Mouse (Mus musculus) embryo, embryonic 11.5 days (tissue): Measurements from ENCODE around the gene Hist1h2bp.
A peak's percentile ranks its signal among the peaks of the same experiment; 100 is the strongest.
"Not testable (repeated sequence)": the region's sequence is repeated elsewhere in the genome, so short reads cannot be mapped to it uniquely, and the experiment has no call there.

Experiments
- DNase-seq: peaks from one replicate; pipeline ENCODE4 v3.0.0-alpha.2; 2012; ENCODE audit warnings: low read depth, low spot score

Gene Hist1h2bp

DNA sequence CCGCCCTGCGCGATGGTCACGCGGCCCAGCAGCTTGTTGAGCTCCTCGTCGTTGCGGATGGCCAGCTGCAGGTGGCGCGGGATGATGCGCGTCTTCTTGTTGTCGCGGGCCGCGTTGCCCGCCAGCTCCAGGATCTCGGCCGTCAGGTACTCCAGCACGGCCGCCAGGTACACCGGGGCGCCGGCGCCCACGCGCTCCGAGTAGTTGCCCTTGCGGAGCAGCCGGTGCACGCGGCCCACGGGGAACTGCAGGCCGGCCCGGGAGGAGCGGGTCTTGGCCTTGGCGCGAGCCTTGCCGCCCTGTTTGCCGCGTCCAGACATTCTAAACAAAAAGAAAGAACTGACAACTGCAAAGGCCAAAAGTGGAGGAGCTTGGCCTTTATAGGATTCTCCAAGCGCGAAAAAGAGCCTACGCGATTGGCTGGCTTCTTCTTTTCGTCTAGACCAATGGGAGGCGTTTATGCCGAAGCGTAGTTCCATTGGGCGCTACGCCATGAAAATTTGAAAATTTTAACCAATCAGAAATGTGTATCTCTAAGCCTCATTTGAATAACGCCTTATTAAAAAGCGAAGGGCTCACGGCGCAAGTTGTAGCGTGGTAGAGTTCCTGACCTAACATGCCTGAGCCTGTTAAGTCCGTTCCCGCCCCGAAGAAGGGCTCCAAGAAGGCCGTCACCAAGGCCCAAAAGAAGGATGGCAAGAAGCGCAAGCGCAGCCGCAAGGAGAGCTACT, at the start of gene Hist1h2bp, which contains the start of gene Hist1h2an:
Gene Hist1h2bp, plus strand, starts transcription at position 563 of the 731 bp plus-strand sequence.
Gene Hist1h2an, minus strand, starts transcription at position 320 of the 731 bp plus-strand sequence.
- DNase-seq = peak; percentile 93

- no peak for DNase-seq
Measured at GRCm38 (mm10) chr13:21745006-21745405, 42.3 kb upstream of the Hist1h2bp start.

- DNase-seq = peak; percentile 35
Measured at GRCm38 (mm10) chr13:21749387-21750158, 37.7 kb upstream of the Hist1h2bp start.

- peak; percentile 91 for DNase-seq
Measured at GRCm38 (mm10) chr13:21750159-21751017, 36.9 kb upstream of the Hist1h2bp start, which contains the start of gene Hist1h4k. Hist1h4k (minus strand) TSS chr13:21750505.

DNA sequence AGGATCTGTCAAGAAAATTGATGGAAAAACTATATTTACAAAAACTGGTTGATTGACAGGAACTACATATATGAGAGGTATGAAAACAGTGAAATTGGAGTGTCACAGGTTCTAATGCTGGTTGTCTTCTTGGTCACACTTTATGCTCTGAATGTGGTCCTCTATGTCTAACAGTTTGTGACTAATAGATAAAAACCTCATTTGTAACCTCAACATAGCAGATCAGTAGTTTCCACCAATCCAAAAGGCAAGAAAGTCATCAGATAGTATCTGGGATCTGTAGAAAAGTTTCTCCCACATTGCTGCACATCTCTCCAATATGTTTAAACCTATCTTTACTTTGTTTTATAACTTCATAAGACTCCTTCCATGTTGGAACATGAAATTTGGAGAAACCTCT, 35.8 kb upstream of the Hist1h2bp start:
- no peak for DNase-seq

- DNase-seq = no peak
Measured at GRCm38 (mm10) chr13:21751827-21752226, 35.4 kb upstream of the Hist1h2bp start.

GRCm38 (mm10) chr13:21752356-21752755, 34.9 kb upstream of the Hist1h2bp start:
- peak; percentile 16 for DNase-seq

DNA sequence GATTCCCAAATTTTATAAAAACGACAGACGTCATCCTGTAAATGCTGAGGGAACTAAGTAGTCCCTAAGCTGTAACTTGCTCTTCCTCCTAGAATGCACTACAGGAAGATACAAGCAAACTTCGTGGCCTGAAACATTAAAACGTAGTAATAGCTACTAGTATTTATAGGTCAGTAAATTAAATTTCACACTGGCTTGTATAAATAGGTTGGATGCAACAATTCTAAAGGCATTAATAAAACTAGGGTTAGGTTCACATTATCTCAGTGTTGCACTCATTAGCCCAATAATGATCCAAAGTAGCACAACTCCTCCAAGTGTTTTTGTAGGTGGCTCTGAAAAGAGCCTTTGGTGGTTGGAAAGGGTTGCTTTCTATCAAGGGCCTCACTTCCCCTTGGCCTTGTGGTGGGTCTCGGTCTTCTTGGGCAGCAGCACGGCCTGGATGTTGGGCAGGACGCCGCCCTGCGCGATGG, 34.2 kb upstream of the Hist1h2bp start:
- DNase-seq = peak; percentile 32

GRCm38 (mm10) chr13:21753524-21754285, 33.6 kb upstream of the Hist1h2bp start, which contains the start of the genes Hist1h2ak and Hist1h2bn:
Hist1h2ak (minus strand) TSS chr13:21753827.
Hist1h2bn (plus strand) TSS chr13:21754123.
- peak; percentile 87 for DNase-seq

DNA sequence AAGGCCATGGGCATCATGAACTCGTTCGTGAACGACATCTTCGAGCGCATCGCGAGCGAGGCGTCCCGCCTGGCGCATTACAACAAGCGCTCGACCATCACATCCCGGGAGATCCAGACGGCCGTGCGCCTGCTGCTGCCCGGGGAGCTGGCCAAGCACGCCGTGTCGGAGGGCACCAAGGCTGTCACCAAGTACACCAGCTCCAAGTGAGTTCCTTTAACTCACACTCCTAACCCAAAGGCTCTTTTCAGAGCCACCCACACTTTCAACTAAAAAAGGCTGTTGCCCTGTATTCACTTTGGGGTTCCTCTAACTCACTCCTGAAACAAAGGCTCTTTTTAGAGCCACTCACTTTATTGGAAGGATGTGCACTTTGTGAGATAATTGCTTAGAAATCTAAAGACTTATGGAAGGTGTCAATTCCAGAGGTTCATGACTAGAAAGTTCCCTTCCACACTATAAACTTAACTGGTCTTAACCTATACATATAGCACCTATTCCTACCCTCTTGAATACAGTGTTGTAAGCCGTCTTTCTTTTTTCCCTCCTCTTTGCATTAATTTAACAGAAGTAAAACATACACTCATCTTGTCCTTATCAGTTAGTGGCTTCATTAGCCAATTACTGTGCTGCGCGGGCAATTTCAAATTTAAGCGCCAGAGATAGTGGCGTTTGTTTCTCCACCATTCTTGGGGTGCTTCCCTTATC, 32.8 kb upstream of the Hist1h2bp start:
- not testable (repeated sequence) for DNase-seq

- no peak for DNase-seq
Measured at GRCm38 (mm10) chr13:21755707-21756106, 31.6 kb upstream of the Hist1h2bp start.

DNA sequence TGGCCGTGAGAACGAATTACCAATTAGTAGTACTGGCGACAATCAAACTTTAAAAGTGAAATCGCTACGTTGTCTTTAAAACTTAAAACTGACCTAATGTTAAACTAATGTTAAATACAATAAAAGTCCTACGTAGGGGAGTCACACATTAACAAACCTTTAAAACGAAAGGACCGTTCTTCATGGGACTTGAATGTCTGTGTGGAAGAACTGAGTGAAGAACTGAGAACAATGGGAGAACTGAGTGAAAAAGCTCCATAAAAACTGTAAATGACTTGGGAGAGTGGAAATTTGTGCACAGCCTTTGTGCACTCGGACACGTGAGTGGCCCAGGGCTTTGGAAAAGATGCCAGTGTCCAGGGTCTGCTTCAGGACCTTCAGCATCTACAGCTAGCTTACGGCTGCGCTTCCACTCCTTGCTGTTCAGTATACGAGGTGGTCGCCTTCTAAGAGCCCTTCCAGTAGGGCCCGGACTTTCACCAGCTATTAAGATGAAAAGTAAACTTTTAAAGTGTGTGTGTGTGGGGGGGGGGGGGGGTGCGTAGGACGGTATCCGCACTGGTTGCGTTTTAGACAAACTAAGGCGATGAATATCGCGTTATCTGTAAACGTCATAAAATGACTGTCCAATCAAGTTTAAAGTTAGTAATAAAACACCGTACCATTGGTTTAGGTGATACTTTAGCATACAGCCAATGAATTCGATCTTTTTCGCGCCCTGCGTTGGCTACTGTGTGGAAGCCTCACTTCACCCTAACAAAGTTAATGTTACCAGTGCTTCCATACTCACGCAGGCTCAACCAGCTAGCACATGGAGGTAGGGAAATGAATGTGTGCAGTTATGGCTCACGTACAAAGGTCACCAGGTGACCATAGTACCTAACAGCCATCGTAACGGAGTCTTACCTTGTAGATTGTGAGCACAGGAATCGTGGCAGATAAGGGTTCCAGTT, 8.2 kb upstream of the Hist1h2bp start:
- peak; percentile 78 for DNase-seq

DNA sequence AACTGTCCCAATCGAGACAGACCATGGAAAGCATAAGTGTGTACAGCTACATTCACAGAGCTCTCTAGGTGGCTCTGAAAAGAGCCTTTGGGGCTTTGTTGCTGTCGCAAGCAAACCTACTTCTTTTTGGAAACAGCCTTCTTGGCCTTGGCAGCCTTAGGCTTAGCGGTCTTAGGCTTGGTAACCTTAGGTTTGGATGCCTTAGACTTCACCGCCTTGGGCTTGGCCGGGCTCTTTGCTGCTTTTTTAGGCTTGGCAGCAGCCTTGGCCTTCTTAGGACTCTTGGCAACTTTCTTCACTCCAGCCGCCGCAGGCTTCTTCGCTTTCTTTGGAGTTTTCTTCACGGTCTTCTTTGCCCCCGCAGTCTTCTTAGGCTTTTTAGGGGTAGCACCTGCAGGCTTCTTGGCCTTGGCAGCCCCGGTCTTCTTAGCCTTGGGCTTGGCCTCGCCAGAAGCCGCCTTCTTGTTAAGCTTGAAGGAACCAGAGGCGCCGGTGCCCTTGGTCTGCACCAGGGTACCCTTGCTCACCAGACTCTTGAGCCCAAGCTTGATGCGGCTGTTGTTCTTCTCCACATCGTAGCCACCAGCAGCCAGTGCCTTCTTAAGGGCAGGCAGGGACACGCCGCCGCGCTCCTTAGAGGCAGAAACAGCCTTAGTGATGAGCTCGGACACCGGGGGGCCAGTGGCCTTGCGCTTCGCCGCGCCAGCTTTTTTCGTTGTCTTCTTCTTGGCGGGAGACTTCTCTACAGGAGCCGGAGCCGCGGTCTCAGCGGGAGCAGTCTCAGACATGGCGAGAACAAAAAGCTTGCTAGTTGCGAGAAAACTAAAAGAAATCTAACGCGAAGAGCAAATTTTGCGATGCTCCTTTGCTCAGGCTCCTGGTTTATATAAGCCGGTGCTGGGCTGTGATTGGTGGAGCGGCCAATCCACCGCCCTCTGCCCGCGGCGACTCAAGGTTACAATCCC, 7.2 kb upstream of the Hist1h2bp start, which contains the start of gene Hist1h1b:
Gene Hist1h1b, minus strand, starts transcription at position 859 of the 965 bp plus-strand sequence.
- DNase-seq = peak; percentile 71

- no peak for DNase-seq
Measured at GRCm38 (mm10) chr13:21781021-21781555, 6.2 kb upstream of the Hist1h2bp start.

GRCm38 (mm10) chr13:21781639-21782038, 5.6 kb upstream of the Hist1h2bp start:
- DNase-seq = no peak

- DNase-seq = not testable (repeated sequence)
Measured at GRCm38 (mm10) chr13:21782361-21783254, 4.7 kb upstream of the Hist1h2bp start.
